Mouse (Mus musculus) adrenal gland, adult 8-10 months (tissue): ENCODE results near the gene Mcidas. TPM values are rescaled to one million over a fixed set of nuclear protein-coding genes. Genes with fewer than 3 reads are reported as not detected.
"Not testable (repeated sequence)": the region's sequence is repeated elsewhere in the genome, so short reads cannot be mapped to it uniquely, and the experiment has no call there.

Experiments
- DNase-seq: peaks from one replicate; pipeline ENCODE4 v3.0.0; 2022
- microRNA-seq, 2 experiments: library from miRNA; unstranded; fragments of <30 nt; microRNA quantifications; one replicate each; pipeline ENCODE4 v1.2.0; 2022
- total RNA-seq, 4 experiments: library from RNA; stranded (reverse); gene quantifications; 2 replicates each; pipeline ENCODE4 v1.2.4; 2022

The Mcidas gene
- total RNA-seq, 4 experiments from 2014 or later = 0.11 TPM; not detected in 3

- not testable (repeated sequence) for DNase-seq
These were observed 19.7 kb downstream of the Mcidas start for GRCm38 (mm10) chr13:113013174-113013953.

DNA sequence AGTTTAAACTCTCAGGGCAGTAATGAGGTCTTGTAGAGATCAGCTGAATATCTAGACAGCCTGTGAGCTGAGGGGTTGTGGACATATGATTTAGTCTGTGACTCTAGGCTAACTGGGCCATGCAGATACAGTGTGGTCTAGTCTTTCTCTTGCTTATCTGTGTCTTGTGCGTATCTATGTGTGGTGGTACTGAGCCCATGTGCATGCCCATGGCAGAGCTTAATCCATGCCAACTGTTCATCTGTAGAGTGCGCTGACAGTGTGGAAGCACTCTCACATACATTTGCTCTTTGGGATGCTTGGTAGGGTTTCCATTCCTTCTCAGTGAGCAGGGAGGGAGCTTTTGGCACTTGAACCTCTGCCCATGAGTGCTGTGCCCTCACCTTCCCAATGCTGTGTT, 27.9 kb downstream of the Mcidas start:
- no peak for DNase-seq

- DNase-seq = no peak
These were observed 28.8 kb downstream of the Mcidas start for GRCm38 (mm10) chr13:113022467-113022866.

DNA sequence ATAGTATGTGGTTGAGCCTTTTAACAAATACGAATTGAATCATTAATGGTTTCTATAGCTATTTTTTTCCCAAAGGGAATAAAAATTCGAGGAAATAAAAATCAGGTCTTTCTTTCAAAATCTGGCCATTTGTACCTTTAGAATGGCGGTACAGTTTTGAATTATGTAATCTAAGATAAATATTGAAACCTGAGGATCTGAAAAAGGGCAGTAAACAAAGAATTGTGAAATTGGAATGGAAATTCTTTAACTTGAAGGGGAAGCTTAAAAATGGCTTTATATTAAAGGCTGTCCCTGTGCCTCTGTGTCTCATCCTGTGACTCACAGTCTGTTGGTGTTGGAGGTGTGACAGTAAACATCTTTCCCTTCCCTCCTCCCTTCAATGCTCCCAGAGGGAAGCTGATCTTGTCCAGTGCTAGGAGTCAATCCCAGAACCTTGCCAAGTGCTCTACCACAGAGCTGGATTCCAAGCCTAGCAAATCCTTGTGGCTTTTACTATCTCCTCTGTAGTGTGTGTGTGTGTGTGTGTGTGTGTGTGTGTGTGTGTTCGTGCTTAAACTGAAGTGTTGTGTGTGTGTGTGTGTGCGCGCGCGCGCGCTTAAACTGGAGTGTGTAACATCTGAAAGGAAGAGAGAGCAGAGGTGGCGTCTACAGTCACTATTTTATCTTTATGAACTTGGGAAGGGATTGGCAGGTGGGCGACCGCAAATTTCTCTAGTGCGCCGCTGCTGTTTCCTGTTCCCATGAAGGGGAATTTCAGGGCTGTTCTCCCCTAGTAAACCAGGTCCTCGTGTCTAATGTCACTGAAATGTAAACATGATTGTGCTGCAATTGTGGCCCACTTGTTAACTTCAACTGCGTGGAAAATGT, 29.9 kb downstream of the Mcidas start:
- no peak for DNase-seq

- DNase-seq = no peak
These were observed 37.7 kb downstream of the Mcidas start for GRCm38 (mm10) chr13:113031351-113031750.

- no peak for DNase-seq
These were observed 38.3 kb downstream of the Mcidas start for GRCm38 (mm10) chr13:113031792-113032571.

DNA sequence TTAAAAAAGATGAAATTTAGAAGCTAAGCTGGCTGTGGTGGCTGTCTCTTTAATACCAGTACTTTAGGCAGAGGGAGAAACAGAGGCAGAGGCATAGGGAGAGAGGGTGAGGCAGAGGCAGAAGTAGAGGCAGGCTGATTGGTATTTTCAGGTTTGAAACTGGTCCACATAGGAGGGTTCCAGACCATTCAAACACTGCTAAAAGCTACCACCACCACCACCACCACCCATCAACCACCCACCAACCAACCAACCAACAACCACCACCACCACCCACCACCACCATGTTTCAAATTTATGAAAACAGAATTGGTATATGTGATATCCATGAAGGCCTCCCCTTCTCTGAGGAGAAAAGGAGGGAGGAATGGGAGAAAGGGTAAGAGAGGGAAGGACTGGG, 39.2 kb downstream of the Mcidas start:
- DNase-seq = no peak

- DNase-seq = no peak
These were observed 40.7 kb downstream of the Mcidas start for GRCm38 (mm10) chr13:113034271-113034886.

GRCm38 (mm10) chr13:113034950-113035421, 41.3 kb downstream of the Mcidas start, which contains the start of gene Cdc20b:
TSS of gene Cdc20b (plus strand) at chr13:113035111.
- peak; percentile 24 for DNase-seq

- peak; percentile 56 for DNase-seq
These were observed 42.2 kb downstream of the Mcidas start for GRCm38 (mm10) chr13:113035852-113036251.

DNA sequence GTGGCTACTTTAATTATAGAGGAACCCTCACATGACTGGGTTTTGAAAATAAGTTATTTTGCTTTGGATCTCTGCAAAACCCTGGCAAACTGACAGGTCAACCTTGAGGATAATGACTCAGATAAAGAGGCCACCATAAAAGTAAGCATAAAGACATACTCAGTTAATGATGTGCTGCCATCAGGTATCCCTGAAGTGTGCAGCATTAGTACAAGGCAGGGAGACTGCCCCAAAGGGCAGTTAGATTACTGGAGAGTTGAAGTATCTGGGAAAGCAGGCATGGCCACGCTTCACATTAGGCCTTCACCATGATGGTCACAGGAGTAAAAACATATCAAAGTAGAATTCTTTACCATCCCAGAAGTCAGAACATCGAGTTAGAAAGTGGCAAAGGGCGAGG, 51.2 kb downstream of the Mcidas start:
- DNase-seq = no peak

- DNase-seq = no peak
These were observed 51.9 kb downstream of the Mcidas start for GRCm38 (mm10) chr13:113045458-113046110.

DNA sequence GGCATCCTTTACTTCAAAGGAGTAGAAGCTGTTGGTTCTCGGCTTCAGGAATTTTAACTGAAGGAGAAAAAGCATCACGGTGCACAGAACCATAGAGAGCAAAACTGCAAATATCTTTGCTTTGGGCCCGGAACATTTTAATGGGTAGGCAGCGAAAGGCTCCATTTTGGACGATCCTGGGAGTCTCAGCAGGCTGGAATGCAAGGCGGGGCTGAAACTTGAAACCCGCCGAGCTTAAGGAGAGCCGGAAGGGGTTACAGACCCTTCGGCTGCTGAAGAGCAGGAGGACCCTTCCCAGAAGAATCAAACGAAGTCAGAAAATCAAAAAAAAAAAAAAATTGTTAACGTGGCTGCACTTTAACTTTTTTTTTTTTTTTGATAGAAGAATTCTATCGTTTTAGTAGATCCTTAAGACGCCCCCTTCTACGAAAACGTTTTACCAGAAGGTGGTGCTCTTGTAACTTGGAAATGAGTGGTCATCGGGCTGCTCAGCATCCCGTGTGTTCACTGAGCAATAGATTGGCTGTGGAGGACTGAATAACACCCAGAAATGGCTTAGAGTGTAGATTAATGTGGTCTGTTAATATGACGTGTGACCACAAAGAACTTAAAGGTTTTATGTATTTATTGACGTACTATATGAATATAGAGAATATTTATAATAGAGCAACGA, 52.7 kb downstream of the Mcidas start, which contains the start of gene Gpx8:
TSS of gene Gpx8 (minus strand) at position 200 of the 673 bp plus-strand sequence.
- peak; percentile 42 for DNase-seq

DNA sequence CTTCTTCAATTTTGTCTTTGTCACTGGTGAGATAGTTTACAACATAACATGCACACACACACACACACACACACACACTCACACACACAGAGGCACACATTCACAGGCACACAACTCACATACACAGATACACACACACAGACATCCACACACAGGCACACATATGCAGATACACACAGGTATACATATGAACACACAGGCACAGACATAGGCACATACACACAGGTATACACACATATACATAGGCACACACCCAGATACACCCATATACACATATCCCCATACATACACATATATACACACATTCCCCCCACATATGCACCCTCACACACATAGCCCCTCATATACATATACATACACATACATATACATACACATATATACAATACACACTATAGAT, 53.4 kb downstream of the Mcidas start:
- no peak for DNase-seq

- no peak for DNase-seq
These were observed 54.0 kb downstream of the Mcidas start for GRCm38 (mm10) chr13:113047647-113048046.

Small RNA genes within 50 kb of the gene (microRNA-seq; reads per million reads assigned to microRNA genes)
- 45.2 to 57.3 reads per million in 2 experiments for gene Mir449a
- gene Mir449b = 0 to 0.17 reads per million in 2 experiments
- 0 to 1.2 reads per million in 2 experiments for gene Mir449c

Other genes starting within 250 kb of the Mcidas start
- 100 to 1,000 TPM; 229 to 267 (median 248) TPM for gene Plpp1, start 193.1 kb upstream of the Mcidas start, total RNA-seq
- gene Mtrex, start 66.4 kb upstream of the Mcidas start, total RNA-seq = 10 to 100 TPM; 41.7 to 54.6 (median 50.3) TPM
- 10 to 100 TPM; 18.3 to 22.2 (median 19.1) TPM for gene Dhx29, start 66.4 kb upstream of the Mcidas start, total RNA-seq
- under 1 TPM; 0.73 to 0.87 (median 0.77) TPM for gene Ccno, start 6.0 kb upstream of the Mcidas start, total RNA-seq
- not detected for gene Cdc20b, start 41.3 kb downstream of the Mcidas start, total RNA-seq
- 100 to 1,000 TPM in 2 of 4 experiments, 10 to 100 TPM in 2; 91.6 to 107 (median 101) TPM for gene Gpx8, start 52.6 kb downstream of the Mcidas start, total RNA-seq
- 1 to 10 TPM in 1 of 4 experiments, under 1 TPM in 2, not detected in 1; 0.46 to 1.5 (median 0.77) TPM for gene Gzma, start 107.1 kb downstream of the Mcidas start, total RNA-seq
- gene Esm1, start 215.8 kb downstream of the Mcidas start, total RNA-seq = 10 to 100 TPM; 20.4 to 37.6 (median 29.9) TPM
- gene Gzmk, start 232.1 kb downstream of the Mcidas start, total RNA-seq = under 1 TPM in 1 of 4 experiments, not detected in 3; 0.40 TPM